Mouse (Mus musculus) fibroblast of lung, adult 2 months (primary cell): ENCODE measurements around the gene Olfr845.

ENCODE experiments used
- DNase-seq: peaks from one replicate; pipeline ENCODE4 v3.0.0-alpha.2; 2011; ENCODE audit warnings: low read depth

Gene Olfr845

GRCm38 (mm10) chr9:19336157-19336556 is at the start of gene Olfr845:
Olfr845 (plus strand) TSS chr9:19336457.
- DNase-seq, result no peak

DNA sequence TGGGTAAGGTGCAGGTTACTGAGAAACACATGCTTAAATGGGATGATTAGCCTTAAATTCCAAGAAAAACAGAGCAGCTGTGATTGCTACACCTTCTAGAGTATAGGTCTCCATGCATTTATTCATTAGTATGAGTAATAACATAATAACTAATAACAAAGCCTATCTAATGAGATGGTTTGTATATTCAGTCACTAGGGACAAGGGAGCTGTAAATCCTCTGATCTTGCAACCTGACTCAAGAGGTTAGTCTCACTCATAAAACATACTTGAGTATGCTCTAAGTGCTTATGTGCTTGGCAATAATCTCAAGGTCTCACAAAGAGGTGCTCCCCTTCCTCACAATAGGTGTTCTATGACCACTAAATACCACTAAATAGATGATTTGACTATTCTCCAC is 20.2 kb upstream of the Olfr845 start, which contains the start of gene Olfr844:
Gene Olfr844 (plus strand): TSS at position 301 of the 400 bp plus-strand sequence.
- no peak for DNase-seq

GRCm38 (mm10) chr9:19363905-19364304 is 27.6 kb downstream of the Olfr845 start, which contains the start of gene Olfr846:
Olfr846 (minus strand) TSS chr9:19364005.
- no peak for DNase-seq

- no peak for DNase-seq
These were observed 42.3 kb downstream of the Olfr845 start, which contains the start of gene Olfr847 for GRCm38 (mm10) chr9:19378569-19378968. Olfr847 (minus strand) TSS chr9:19378669.
